Mouse (Mus musculus) cerebellum, adult 2 months (tissue): ENCODE data around the gene Tcam1. TPM values are rescaled to one million over a fixed set of nuclear protein-coding genes. Genes with fewer than 3 reads are reported as not detected.
A peak's percentile ranks its signal among the peaks of the same experiment; 100 is the strongest.

Experiments used
- DNase-seq, 2 experiments: peaks; one replicate each; pipeline ENCODE4 v3.0.0; 2021
- H3K27ac ChIP-seq: fragments of 200-500 bp; 2 replicates; pipeline ENCODE4 v1.5.1; 2012; ENCODE audit warnings: low read length, control low read depth, inconsistent platforms; ENCODE audit not compliant: insufficient read depth
- H3K27me3 ChIP-seq: fragments of 200-500 bp; 2 replicates; pipeline ENCODE4 v1.6.1; 2012; ENCODE audit warnings: inconsistent platforms, mild to moderate bottlenecking, low read length, moderate library complexity; ENCODE audit not compliant: control insufficient read depth, insufficient read depth
- H3K4me1 ChIP-seq: fragments of 200-500 bp; 2 replicates; pipeline ENCODE4 v1.6.1; 2011; ENCODE audit warnings: low read length; ENCODE audit not compliant: control insufficient read depth, insufficient read depth
- H3K4me3 ChIP-seq: fragments of 200-500 bp; replicated peaks from 2 replicates; pipeline ENCODE3; 2011; ENCODE audit warnings: mild to moderate bottlenecking, low read depth, low read length, control low read depth; ENCODE audit not compliant: insufficient read depth
- CTCF ChIP-seq: fragments of 200-500 bp; IDR thresholded peaks from 2 replicates; pipeline ENCODE4 v1.5.1; 2011; ENCODE audit warnings: low read depth, mild to moderate bottlenecking, control low read depth, low read length, moderate library complexity, borderline replicate concordance; ENCODE audit not compliant: insufficient read depth
- POLR2A ChIP-seq: fragments of 200-500 bp; IDR thresholded peaks from 2 replicates; pipeline ENCODE4 v1.6.1; 2011; ENCODE audit warnings: low read length, control low read depth, borderline replicate concordance; ENCODE audit not compliant: insufficient read depth
- WGBS: fragments of 180-500 bp; shearing (Covaris S2); methylation state at CpG from one replicate; pipeline ENCODE4 v1.1.7; 2018; 5-methylcytosine and 5-hydroxymethylcytosine counted together
- polyA plus RNA-seq: library from polyadenylated mRNA; depleted of rRNA; stranded (reverse); fragments of >200 nt; gene quantifications from 2 replicates; pipeline ENCODE4 v1.2.3, GENCODE M21; 2012

Tcam1 gene
- polyA plus RNA-seq, 1 experiment: 0.36 TPM

DNA sequence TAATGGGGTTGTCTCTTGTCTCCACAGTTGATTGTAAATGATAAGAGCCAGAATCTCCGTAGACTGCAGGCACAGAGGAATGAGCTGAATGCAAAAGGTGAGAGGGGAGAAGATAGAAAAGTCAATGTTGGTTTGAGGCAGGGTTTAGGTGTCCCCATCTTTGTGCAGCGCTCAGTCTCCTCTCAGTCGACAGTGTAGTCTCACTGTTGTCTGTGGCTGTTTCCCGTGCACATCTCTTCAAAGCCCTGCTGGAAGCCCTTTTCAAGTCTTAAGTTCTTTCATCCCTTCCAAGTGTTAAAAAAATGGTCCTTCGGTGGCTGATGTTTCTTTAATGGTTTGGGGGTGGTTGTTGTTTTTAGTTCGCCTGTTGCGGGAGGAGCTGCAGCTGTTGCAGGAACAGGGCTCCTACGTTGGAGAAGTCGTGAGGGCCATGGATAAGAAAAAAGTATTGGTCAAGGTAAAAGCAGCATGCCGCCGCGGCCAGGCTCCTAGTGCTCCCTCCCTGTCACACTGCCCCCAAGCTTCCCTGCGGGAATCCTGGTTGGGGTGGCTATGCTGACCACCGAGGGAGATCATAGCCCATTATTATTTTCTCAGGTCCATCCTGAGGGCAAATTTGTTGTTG, 15.5 kb upstream of the Tcam1 start:
- 79% methylated on average over 14 of the region's 14 CpGs for WGBS
- TF ChIP-seq POLR2A (no peak), CTCF (no peak)
- no peak overlapping the region for H3K4me3 ChIP-seq
- no peak for DNase-seq
- H3K27me3 ChIP-seq: no peaks in the 10 kb centered on the region
- H3K4me1 ChIP-seq: peaks cover 29% of the 10 kb centered on the region
- H3K27ac ChIP-seq: no peak overlapping the region

DNA sequence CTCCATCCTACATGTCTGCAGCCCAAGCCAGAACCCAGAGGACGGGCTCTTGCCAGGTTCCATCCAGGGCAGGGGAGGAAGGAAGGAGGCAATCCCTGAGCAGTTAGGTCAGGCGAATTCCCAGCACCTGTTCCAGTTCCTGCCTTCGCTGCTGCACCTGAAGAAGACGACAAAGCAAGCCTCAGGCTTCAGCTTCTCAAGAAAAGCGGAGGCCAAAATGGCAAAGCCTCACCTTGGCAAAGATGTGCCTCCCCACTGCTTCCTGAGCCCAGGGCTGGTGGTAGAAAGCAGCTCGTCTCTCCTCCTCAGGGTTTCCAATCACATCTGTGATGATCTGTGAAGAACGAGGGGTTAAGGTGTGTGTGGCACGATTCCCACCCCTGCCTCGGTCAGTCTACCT, 12.5 kb upstream of the Tcam1 start:
- 22% methylated on average over 9 of the region's 9 CpGs for whole genome bisulfite sequencing

DNA sequence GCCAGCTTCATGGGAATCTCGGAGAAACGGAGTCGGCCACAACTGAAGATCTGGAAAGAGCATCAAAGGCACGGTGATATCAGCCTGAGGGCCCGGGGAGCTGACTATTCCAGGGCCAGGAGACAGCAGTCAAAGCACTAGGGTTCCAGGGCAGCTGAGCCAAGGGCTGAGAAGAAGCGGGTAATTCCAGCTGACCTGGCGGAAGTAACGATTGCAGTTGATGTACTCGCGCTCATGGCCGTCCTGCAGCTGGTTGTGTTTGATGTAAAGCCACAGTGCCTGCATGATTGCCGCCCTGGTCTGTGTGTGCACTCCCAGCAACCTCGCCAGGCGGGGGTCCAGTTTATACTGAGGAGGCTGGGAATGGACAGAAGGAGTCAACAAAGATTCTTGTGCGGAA, 11.5 kb upstream of the Tcam1 start:
- Histone ChIP-seq H3K27me3 (no peaks in the 10 kb centered on the region), H3K4me1 (peaks cover 44% of the 10 kb centered on the region), H3K27ac (peak overlapping the region; percentile 22), H3K4me3 (no peak overlapping the region)
- WGBS: 34% methylated on average over 15 of the region's 15 CpGs
- TF ChIP-seq CTCF: no peak
- no peak for TF ChIP-seq POLR2A
- DNase-seq: peak in 1 of 2 experiments; percentile 40

More for the DNA sequence above, 12.5 kb upstream of the Tcam1 start:
- H3K27me3 ChIP-seq: no peaks in the 10 kb centered on the region
- peak overlapping the region; percentile 12 for H3K27ac ChIP-seq
- TF ChIP-seq POLR2A: no peak
- TF ChIP-seq CTCF: no peak
- DNase-seq: peak; percentile 54 to 62
- H3K4me3 ChIP-seq: no peak overlapping the region
- peaks cover 39% of the 10 kb centered on the region for H3K4me1 ChIP-seq

DNA sequence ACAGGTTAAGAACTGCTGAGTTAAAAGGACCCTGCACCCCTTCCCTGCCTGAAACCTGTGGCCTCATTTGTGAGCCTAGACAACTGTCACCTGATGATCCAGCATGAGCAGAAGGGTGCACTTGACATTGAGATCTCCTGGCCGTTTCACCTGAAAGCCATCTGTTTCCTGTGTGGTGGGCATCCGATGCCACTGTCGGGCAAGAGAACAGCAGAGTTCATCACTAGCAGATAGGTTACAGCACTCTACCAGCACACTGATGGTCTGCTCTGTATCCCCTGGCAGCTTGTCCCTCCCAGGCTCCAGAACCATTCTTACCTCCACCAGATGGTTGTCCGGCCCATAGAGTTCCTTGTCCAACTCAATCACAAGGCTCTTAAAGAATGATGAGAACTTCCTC, 10.9 kb upstream of the Tcam1 start:
- Histone ChIP-seq H3K4me3 (no peak overlapping the region), H3K4me1 (peaks cover 47% of the 10 kb centered on the region), H3K27me3 (no peaks in the 10 kb centered on the region), H3K27ac (peak overlapping the region; percentile 73)
- no peak for TF ChIP-seq CTCF
- peak; percentile 15; the same call in 1 of the 2 replicates for TF ChIP-seq POLR2A
- peak; percentile 43 to 57 for DNase-seq
- 8% methylated on average over 4 of the region's 4 CpGs for WGBS

DNA sequence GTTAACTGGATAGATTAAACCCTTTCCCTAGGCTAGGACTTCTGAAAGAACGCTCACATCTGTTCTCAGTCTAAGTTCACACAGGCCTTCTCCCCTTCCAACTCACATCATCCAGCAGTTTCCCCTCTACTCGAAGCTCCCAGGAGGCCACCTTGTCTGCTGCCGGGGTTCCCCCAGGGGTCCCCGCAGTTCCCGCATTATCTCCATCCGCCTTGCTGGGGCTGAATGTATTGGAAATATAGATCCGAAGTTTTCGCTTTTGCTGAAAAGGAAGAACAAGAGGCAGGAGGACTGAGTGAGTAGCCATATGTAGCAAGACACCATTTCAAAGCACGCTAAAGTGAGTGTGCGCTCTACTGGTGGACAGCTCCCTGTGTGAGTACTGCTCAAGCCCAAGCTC, 10.0 kb upstream of the Tcam1 start:
- H3K4me1 ChIP-seq: peaks cover 47% of the 10 kb centered on the region
- peak overlapping the region; percentile 86 for H3K27ac ChIP-seq
- peak overlapping the region; percentile 5 for H3K4me3 ChIP-seq
- 74% methylated on average over 10 of the region's 10 CpGs for WGBS
- H3K27me3 ChIP-seq: no peaks in the 10 kb centered on the region
- TF ChIP-seq CTCF (no peak), POLR2A (no peak)
- peak; percentile 29 to 39 for DNase-seq

DNA sequence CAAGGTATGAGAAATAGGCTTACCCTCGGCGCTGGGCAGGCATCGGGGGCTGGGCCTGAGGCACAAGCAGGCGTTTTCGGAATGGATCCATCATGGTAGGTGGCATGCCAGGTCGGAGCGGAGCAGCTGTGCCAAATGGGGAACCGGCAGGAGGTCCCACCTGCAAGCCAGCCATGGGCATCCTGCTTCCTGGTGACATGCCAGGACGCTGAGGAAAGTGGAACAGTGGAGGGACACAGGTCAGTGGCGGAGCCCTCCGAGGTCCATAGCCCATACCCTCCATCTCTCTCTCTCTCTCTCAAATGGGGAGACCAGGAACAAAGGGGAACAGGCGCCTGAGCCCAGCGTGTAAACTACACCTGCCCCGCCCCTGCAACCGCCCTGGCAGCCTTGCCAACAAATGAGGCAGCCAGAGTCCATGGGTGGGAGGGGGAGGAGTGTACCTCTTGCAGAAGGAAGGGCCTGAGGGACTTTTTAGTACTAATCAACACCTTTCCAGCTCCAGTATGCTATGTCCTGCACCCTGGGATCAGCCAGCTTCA, 9.1 kb upstream of the Tcam1 start:
- Histone ChIP-seq H3K27me3 (no peaks in the 10 kb centered on the region), H3K4me1 (peaks cover 47% of the 10 kb centered on the region), H3K4me3 (peak overlapping the region; percentile 5), H3K27ac (peak overlapping the region; percentile 86)
- TF ChIP-seq POLR2A: peak; percentile 23; the same call in 1 of the 2 replicates
- TF ChIP-seq CTCF: no peak
- peak; percentile 97 to 98 for DNase-seq
- 10% methylated on average over 15 of the region's 15 CpGs for WGBS

DNA sequence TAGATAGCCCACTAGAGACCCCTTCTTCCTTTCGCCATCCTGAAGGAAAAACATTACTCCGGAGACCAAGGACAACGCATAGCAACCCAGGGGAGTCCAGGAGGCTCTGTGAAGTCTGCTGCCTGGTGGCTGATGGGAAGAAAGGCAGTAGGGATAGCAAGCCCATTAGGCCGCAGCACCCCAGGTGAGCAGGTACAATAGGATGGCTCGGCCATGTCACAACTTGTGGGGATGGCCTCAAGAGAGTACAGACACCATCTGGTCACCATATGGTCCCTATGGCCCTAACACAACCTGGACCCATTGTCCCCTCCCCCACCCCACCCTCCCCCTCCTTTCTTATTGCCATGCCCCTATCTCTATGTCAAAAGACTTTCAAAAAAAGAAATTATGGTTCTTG, 8.6 kb upstream of the Tcam1 start:
- H3K27ac ChIP-seq: peak overlapping the region; percentile 86
- no peak for TF ChIP-seq POLR2A
- TF ChIP-seq CTCF: no peak; the same call in 1 of the 2 replicates
- 7% methylated on average over 5 of the region's 5 CpGs for WGBS
- DNase-seq: peak; percentile 82 to 89
- H3K4me1 ChIP-seq: peaks cover 44% of the 10 kb centered on the region
- H3K4me3 ChIP-seq: peak overlapping the region; percentile 5
- H3K27me3 ChIP-seq: no peaks in the 10 kb centered on the region

DNA sequence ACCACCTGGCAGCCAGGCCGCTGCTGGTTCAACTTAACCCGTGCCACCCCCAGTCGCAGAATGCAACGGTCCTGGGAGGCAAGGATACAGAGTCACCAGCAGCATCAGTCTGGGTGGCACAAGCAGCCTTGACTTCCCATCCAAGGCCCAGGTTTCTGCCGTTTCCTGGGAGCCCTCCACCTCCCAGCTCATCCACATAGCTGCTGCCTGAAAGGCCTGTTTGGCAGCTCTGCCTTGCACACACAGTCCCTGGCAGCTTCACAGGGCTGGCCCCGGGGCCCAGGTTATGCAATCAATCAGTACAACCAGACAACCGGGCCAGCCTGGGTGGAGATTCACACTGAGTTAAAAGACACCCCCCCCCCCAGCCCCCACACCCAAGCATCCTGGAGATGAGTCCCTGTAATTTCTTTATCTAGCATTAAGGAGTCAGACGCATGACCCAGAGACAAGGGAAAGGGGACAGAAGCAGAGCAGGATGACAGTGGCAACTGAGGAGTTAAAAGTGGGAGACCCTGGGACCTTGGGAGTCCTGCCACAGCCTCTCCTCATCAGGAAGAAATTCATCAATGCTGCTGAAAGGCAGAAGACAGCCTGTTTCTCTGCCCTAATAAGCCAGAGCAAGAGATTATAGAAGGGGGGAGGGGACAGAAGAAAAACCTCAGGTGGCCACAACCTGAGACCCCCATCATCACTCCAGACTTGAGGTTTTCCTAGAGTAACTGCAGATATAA, 8.0 kb upstream of the Tcam1 start:
- peak overlapping the region; percentile 35 for H3K4me3 ChIP-seq
- WGBS: 4% methylated on average over 8 of the region's 8 CpGs
- TF ChIP-seq POLR2A: 0 out of 2 replicates have a peak, but pooled peaks have one; percentile 39
- TF ChIP-seq CTCF: no peak
- peak overlapping the region; percentile 86 for H3K27ac ChIP-seq
- H3K27me3 ChIP-seq: no peaks in the 10 kb centered on the region
- H3K4me1 ChIP-seq: peaks cover 41% of the 10 kb centered on the region
- DNase-seq: peak; percentile 91 to 96
